Mouse (Mus musculus) layer of hippocampus, adult 2 months (tissue): ENCODE results near the gene Sipa1l2. TPM values are rescaled to one million over a fixed set of nuclear protein-coding genes. Genes with fewer than 3 reads are reported as not detected.

Experiments used
- DNase-seq, 2 experiments: peaks; one replicate each; pipeline ENCODE4 v3.0.0; 2022; ENCODE audit warnings: low spot score in 2 of 2
- H3K27ac ChIP-seq: fragments of 200-600 bp; 2 replicates; pipeline ENCODE4 v1.8.1; 2022
- H3K4me3 ChIP-seq: fragments of 200-600 bp; 2 replicates; pipeline ENCODE4 v1.8.1; 2022; ENCODE audit warnings: mild to moderate bottlenecking
- CTCF ChIP-seq: fragments of 200-600 bp; conservative IDR thresholded peaks from 2 replicates; pipeline ENCODE4 v1.8.1; 2022; ENCODE audit warnings: antibody characterized with exemption, mild to moderate bottlenecking, moderate library complexity
- total RNA-seq, 2 experiments: library from RNA; stranded (reverse); gene quantifications; 2 replicates each; pipeline ENCODE4 v1.2.3; 2021

The Sipa1l2 gene
- total RNA-seq, 2 experiments from 2014 or later, result 69.5 to 72.1 TPM

- no peak for TF ChIP-seq CTCF
- DNase-seq, result no peak
- Histone ChIP-seq H3K4me3 (no peak overlapping the region), H3K27ac (no peak overlapping the region)
Observed at GRCm38 (mm10) chr8:125444457-125445224, 125.0 kb downstream of the Sipa1l2 start.

- no peak for TF ChIP-seq CTCF
- H3K27ac ChIP-seq, result peak overlapping the region; percentile 51; the same call in 1 of the 2 replicates
- H3K4me3 ChIP-seq, result no peak overlapping the region
- DNase-seq, result no peak
Observed at GRCm38 (mm10) chr8:125435320-125436100, 134.1 kb downstream of the Sipa1l2 start.

- Histone ChIP-seq H3K4me3 (no peak overlapping the region), H3K27ac (peak overlapping the region; percentile 51; the same call in 1 of the 2 replicates)
- no peak for DNase-seq
- no peak for TF ChIP-seq CTCF
Observed at GRCm38 (mm10) chr8:125434151-125434550, 135.5 kb downstream of the Sipa1l2 start.

GRCm38 (mm10) chr8:125431321-125431720 is 138.3 kb downstream of the Sipa1l2 start:
- DNase-seq, result no peak
- Histone ChIP-seq H3K27ac (no peak overlapping the region), H3K4me3 (no peak overlapping the region)
- no peak for TF ChIP-seq CTCF

GRCm38 (mm10) chr8:125430796-125431195 is 138.8 kb downstream of the Sipa1l2 start:
- Histone ChIP-seq H3K27ac (no peak overlapping the region), H3K4me3 (no peak overlapping the region)
- TF ChIP-seq CTCF, result no peak
- no peak for DNase-seq

- Histone ChIP-seq H3K4me3 (no peak overlapping the region), H3K27ac (peak overlapping the region; percentile 59)
- no peak for DNase-seq
- TF ChIP-seq CTCF, result no peak
Observed at GRCm38 (mm10) chr8:125428979-125429690, 140.5 kb downstream of the Sipa1l2 start.

- DNase-seq, result no peak
- no peak for TF ChIP-seq CTCF
Observed at GRCm38 (mm10) chr8:125423861-125424260, 145.7 kb downstream of the Sipa1l2 start.

GRCm38 (mm10) chr8:125419202-125419830 is 150.3 kb downstream of the Sipa1l2 start:
- H3K27ac ChIP-seq, result peak overlapping the region; percentile 80
- no peak for DNase-seq
- no peak for TF ChIP-seq CTCF
- no peak overlapping the region for H3K4me3 ChIP-seq

More at GRCm38 (mm10) chr8:125423861-125424260, 145.7 kb downstream of the Sipa1l2 start:
- Histone ChIP-seq H3K27ac (peak overlapping the region; percentile 8; the same call in 1 of the 2 replicates), H3K4me3 (no peak overlapping the region)

GRCm38 (mm10) chr8:125416146-125416545 is 153.5 kb downstream of the Sipa1l2 start:
- H3K4me3 ChIP-seq, result no peak overlapping the region
- no peak for DNase-seq

GRCm38 (mm10) chr8:125414651-125415050 is 155.0 kb downstream of the Sipa1l2 start:
- no peak for TF ChIP-seq CTCF
- DNase-seq, result no peak
- Histone ChIP-seq H3K27ac (no peak overlapping the region), H3K4me3 (no peak overlapping the region)

More at GRCm38 (mm10) chr8:125416146-125416545, 153.5 kb downstream of the Sipa1l2 start:
- H3K27ac ChIP-seq, result peak overlapping the region; percentile 61
- TF ChIP-seq CTCF, result no peak

GRCm38 (mm10) chr8:125413001-125413909 is 156.4 kb downstream of the Sipa1l2 start:
- DNase-seq, result no peak
- H3K27ac ChIP-seq, result no peak overlapping the region
- TF ChIP-seq CTCF, result no peak
- H3K4me3 ChIP-seq, result no peak overlapping the region

GRCm38 (mm10) chr8:125410646-125411045 is 159.0 kb downstream of the Sipa1l2 start:
- H3K27ac ChIP-seq, result no peak overlapping the region
- no peak for DNase-seq
- no peak for TF ChIP-seq CTCF
- H3K4me3 ChIP-seq, result no peak overlapping the region
